Mouse (Mus musculus): ENCODE measurements around the gene Ets1. TPM values are rescaled to one million over a fixed set of nuclear protein-coding genes. Genes with fewer than 3 reads are reported as not detected.
A peak's percentile ranks its signal among the peaks of the same experiment; 100 is the strongest.

Gene Ets1
- total and polyA plus RNA-seq, 3 experiments, result 10.0 to 23.5 (median 19.8) TPM

- H3K4me2 ChIP-seq (ENCODE audit: insufficient read depth, low read depth, poor library complexity, severe bottlenecking), result no peak overlapping the region
- no peak overlapping the region for H3K9ac ChIP-seq (ENCODE audit: insufficient read depth, low read depth)
- H3K4me3 ChIP-seq (replicated peaks in 1 of 3; ENCODE audit: low read depth in 2 of 3, low read length in 2 of 3, poor library complexity in 1 of 3), result no peak overlapping the region
- no peaks in the 10 kb centered on the region for H3K79me2 ChIP-seq (replicated peaks; ENCODE audit: control insufficient read depth, extremely low read depth, insufficient read depth, poor library complexity, severe bottlenecking)
- DNase-seq (ENCODE audit: extremely low read depth), result peak; percentile 52
- TF ChIP-seq ELF1 (IDR thresholded peaks at IDR 0.05; ENCODE audit: low read depth, low read length), result no peak
- TF ChIP-seq RAD21 (IDR thresholded peaks at IDR 0.05; ENCODE audit: low read depth, low read length), result no peak
- no peak for TF ChIP-seq JUND (conservative IDR thresholded peaks at IDR 0.05; ENCODE audit: low read depth, low read length)
- peak; percentile 35; the same call in 1 of the 2 replicates for TF ChIP-seq ETS1 (conservative IDR thresholded peaks at IDR 0.05; ENCODE audit: low read depth, low read length)
- no peak for TF ChIP-seq CHD2 (IDR thresholded peaks at IDR 0.05; ENCODE audit: low read length)
- TF ChIP-seq KAT2A (IDR thresholded peaks at IDR 0.05; ENCODE audit: insufficient replicate concordance, low read length), result no peak
- no peak for TF ChIP-seq UBTF (IDR thresholded peaks at IDR 0.05; ENCODE audit: low read depth, low read length)
- TF ChIP-seq MYC (IDR thresholded peaks at IDR 0.05; ENCODE audit: low read depth, low read length), result no peak
- peaks cover 0 to 48% of the 10 kb centered on the region in 2 experiments for H3K36me3 ChIP-seq (replicated peaks in 1 of 2; ENCODE audit: control insufficient read depth in 1 of 2, insufficient read depth in 1 of 2, low read length in 1 of 2)
- no peaks in the 10 kb centered on the region for H3K9me3 ChIP-seq (replicated peaks; ENCODE audit: low read length)
- dilution Hi-C loops (cut with MboI; ENCODE audit: extremely low pct_ligation_motif_present, extremely low pct_unique_long_range_greater_than_20kb, low sequenced_read_pairs), result no loop called here
- no peaks in the 10 kb centered on the region for H3K27me3 ChIP-seq (replicated peaks)
- H3K27ac ChIP-seq (ENCODE audit: insufficient read depth, low read depth), result no peak overlapping the region
- H3K4me1 ChIP-seq (ENCODE audit: control insufficient read depth in 1 of 2, insufficient read depth in 2 of 2), result peaks cover 28 to 97% of the 10 kb centered on the region in 2 experiments
- in situ Hi-C loops (cut with MboI; ENCODE audit: low pct_ligation_motif_present, low pct_unique_long_range_greater_than_20kb, low sequenced_read_pairs), result no loop called here
Measured at GRCm38 (mm10) chr9:32743642-32744161, 107.7 kb downstream of the Ets1 start.

GRCm38 (mm10) chr9:32744288-32744687 is 108.3 kb downstream of the Ets1 start:
- DNase-seq (ENCODE audit: extremely low read depth), result no peak
- Histone ChIP-seq H3K4me1 (ENCODE audit: control insufficient read depth in 1 of 2, insufficient read depth in 2 of 2) (peaks cover 31 to 97% of the 10 kb centered on the region in 2 experiments), H3K9ac (ENCODE audit: insufficient read depth, low read depth) (no peak overlapping the region), H3K4me2 (ENCODE audit: insufficient read depth, low read depth, poor library complexity, severe bottlenecking) (no peak overlapping the region), H3K79me2 (replicated peaks; ENCODE audit: control insufficient read depth, extremely low read depth, insufficient read depth, poor library complexity, severe bottlenecking) (no peaks in the 10 kb centered on the region), H3K27ac (ENCODE audit: insufficient read depth, low read depth) (no peak overlapping the region), H3K4me3 (replicated peaks in 1 of 3; ENCODE audit: low read depth in 2 of 3, low read length in 2 of 3, poor library complexity in 1 of 3) (no peak overlapping the region), H3K27me3 (replicated peaks) (no peaks in the 10 kb centered on the region), H3K9me3 (replicated peaks; ENCODE audit: low read length) (no peaks in the 10 kb centered on the region), H3K36me3 (replicated peaks in 1 of 2; ENCODE audit: control insufficient read depth in 1 of 2, insufficient read depth in 1 of 2, low read length in 1 of 2) (peaks cover 0 to 47% of the 10 kb centered on the region in 2 experiments)
- no peak for TF ChIP-seq USF2 (conservative IDR thresholded peaks at IDR 0.05; ENCODE audit: low read depth, low read length)
- no peak for TF ChIP-seq BHLHE40 (IDR thresholded peaks at IDR 0.05; ENCODE audit: low read depth, low read length)
- no peak for TF ChIP-seq USF1 (IDR thresholded peaks at IDR 0.05; ENCODE audit: low read depth, low read length)
- no peak for TF ChIP-seq NRF1 (IDR thresholded peaks at IDR 0.05; ENCODE audit: low read depth, low read length)
- TF ChIP-seq CTCF (conservative IDR thresholded peaks at IDR 0.05 in 1 of 2, IDR thresholded peaks at IDR 0.05 in 1 of 2; ENCODE audit: low read depth in 2 of 2, low read length in 2 of 2), result no peak
- dilution Hi-C loops (cut with MboI; ENCODE audit: extremely low pct_ligation_motif_present, extremely low pct_unique_long_range_greater_than_20kb, low sequenced_read_pairs), result no loop called here
- in situ Hi-C loops (cut with MboI; ENCODE audit: low pct_ligation_motif_present, low pct_unique_long_range_greater_than_20kb, low sequenced_read_pairs), result no loop called here

All from CH12.LX (cell line).